Mouse (Mus musculus): ENCODE data around the gene Qsox1. TPM values are rescaled to one million over a fixed set of nuclear protein-coding genes. Genes with fewer than 3 reads are reported as not detected.

Gene Qsox1
- total and polyA plus RNA-seq, 3 experiments: 8.4 to 17.1 TPM; not detected in 1

GRCm38 (mm10) chr1:155777641-155778625 lies 34.8 kb downstream of the Qsox1 start:
- no peaks in the 10 kb centered on the region for H3K79me2 ChIP-seq (ENCODE audit: control insufficient read depth, insufficient read depth, low read length, poor library complexity)
- H3K27me3 ChIP-seq (ENCODE audit: control insufficient read depth in 1 of 2, insufficient read depth in 2 of 2, low read length in 2 of 2): no peaks in the 10 kb centered on the region
- DNase-seq (ENCODE audit: low read depth, low spot score): no peak
- H3K27ac ChIP-seq (ENCODE audit: control insufficient read depth, low read depth, low read length): no peak overlapping the region
- H3K9ac ChIP-seq (ENCODE audit: control insufficient read depth, low read depth, low read length, poor library complexity, severe bottlenecking): no peak overlapping the region
- no peaks in the 10 kb centered on the region for H3K9me3 ChIP-seq (replicated peaks; ENCODE audit: insufficient read depth, low read length)
- no peaks in the 10 kb centered on the region for H3K36me3 ChIP-seq (ENCODE audit: control insufficient read depth in 1 of 2, insufficient read depth in 2 of 2, low read length in 2 of 2)
- TF ChIP-seq POLR2A (IDR thresholded peaks at IDR 0.05; ENCODE audit: control insufficient read depth in 1 of 2, insufficient read depth in 1 of 2, low read depth in 1 of 2, low read length in 2 of 2, poor library complexity in 1 of 2) (no peak), KAT2A (conservative IDR thresholded peaks at IDR 0.05; ENCODE audit: low read depth, low read length) (no peak), BHLHE40 (IDR thresholded peaks at IDR 0.05; ENCODE audit: borderline replicate concordance, low read depth, low read length) (no peak), SIN3A (IDR thresholded peaks at IDR 0.05; ENCODE audit: low read length) (no peak), UBTF (IDR thresholded peaks at IDR 0.05; ENCODE audit: borderline replicate concordance, insufficient read depth, low read depth, low read length) (no peak), TCF12 (IDR thresholded peaks at IDR 0.05; ENCODE audit: low read depth, low read length) (no peak), GATA1 (IDR thresholded peaks at IDR 0.05; ENCODE audit: low read depth, low read length) (no peak), RAD21 (IDR thresholded peaks at IDR 0.05; ENCODE audit: low read depth, low read length) (no peak), HCFC1 (IDR thresholded peaks at IDR 0.05; ENCODE audit: low read depth, low read length) (no peak), MYB (IDR thresholded peaks at IDR 0.05; ENCODE audit: low read depth, low read length) (no peak), MAFK (IDR thresholded peaks at IDR 0.05; ENCODE audit: borderline replicate concordance, low read depth, low read length) (no peak), NELFE (IDR thresholded peaks at IDR 0.05; ENCODE audit: low read depth, low read length) (no peak)
- no peaks in the 10 kb centered on the region for H3K4me1 ChIP-seq (ENCODE audit: control insufficient read depth in 1 of 2, insufficient read depth in 2 of 2, low read length in 2 of 2)
- no peak overlapping the region for H3K4me3 ChIP-seq (ENCODE audit: control insufficient read depth in 1 of 2, insufficient read depth in 1 of 2, low read depth in 2 of 2, low read length in 2 of 2)

GRCm38 (mm10) chr1:155759167-155759566 lies 53.5 kb downstream of the Qsox1 start:
- no peaks in the 10 kb centered on the region for H3K4me1 ChIP-seq (ENCODE audit: control insufficient read depth in 1 of 2, insufficient read depth in 2 of 2, low read length in 2 of 2)
- no peak for DNase-seq (ENCODE audit: low read depth, low spot score)

More at GRCm38 (mm10) chr1:155759167-155759566, 53.5 kb downstream of the Qsox1 start:
- Histone ChIP-seq H3K9me3 (replicated peaks; ENCODE audit: insufficient read depth, low read length) (no peaks in the 10 kb centered on the region), H3K27me3 (ENCODE audit: control insufficient read depth in 1 of 2, insufficient read depth in 2 of 2, low read length in 2 of 2) (no peaks in the 10 kb centered on the region), H3K79me2 (ENCODE audit: control insufficient read depth, insufficient read depth, low read length, poor library complexity) (no peaks in the 10 kb centered on the region), H3K9ac (ENCODE audit: control insufficient read depth, low read depth, low read length, poor library complexity, severe bottlenecking) (no peak overlapping the region), H3K27ac (ENCODE audit: control insufficient read depth, low read depth, low read length) (no peak overlapping the region), H3K4me3 (ENCODE audit: control insufficient read depth in 1 of 2, insufficient read depth in 1 of 2, low read depth in 2 of 2, low read length in 2 of 2) (no peak overlapping the region), H3K36me3 (ENCODE audit: control insufficient read depth in 1 of 2, insufficient read depth in 2 of 2, low read length in 2 of 2) (no peaks in the 10 kb centered on the region)
- TF ChIP-seq JUND (IDR thresholded peaks at IDR 0.05; ENCODE audit: low read depth, low read length) (no peak), POLR2AphosphoS2 (IDR thresholded peaks at IDR 0.05; ENCODE audit: low read length) (no peak), TAL1 (IDR thresholded peaks at IDR 0.05; ENCODE audit: low read length) (no peak), CTCF (IDR thresholded peaks at IDR 0.05 in 2 of 3, conservative IDR thresholded peaks at IDR 0.05 in 1 of 3; ENCODE audit: control insufficient read depth in 1 of 3, insufficient read depth in 1 of 3, low read depth in 2 of 3, low read length in 3 of 3, poor library complexity in 1 of 3, severe bottlenecking in 1 of 3) (no peak), E2F4 (IDR thresholded peaks at IDR 0.05; ENCODE audit: borderline replicate concordance, low read depth, low read length) (no peak), SMC3 (IDR thresholded peaks at IDR 0.05; ENCODE audit: low read depth, low read length) (no peak), UBTF (IDR thresholded peaks at IDR 0.05; ENCODE audit: borderline replicate concordance, insufficient read depth, low read depth, low read length) (no peak), GABPA (IDR thresholded peaks at IDR 0.05; ENCODE audit: low read depth, low read length) (no peak)
